Mouse (Mus musculus) lung, postnatal 0 days (tissue): ENCODE measurements at regions not wholly inside any gene's neighbourhood (a gene's known extent, or its start where the extent isn't known, plus 50 kb on each side); places are given as distances from the start of the nearest gene placed in this dataset.
"Not testable (repeated sequence)": the region's sequence is repeated elsewhere in the genome, so short reads cannot be mapped to it uniquely, and the experiment has no call there.

Experiments used
- ATAC-seq: fragments of 200-750 bp; cut with Nextera tagmentation; 2 replicates; pipeline ENCODE4 v1.8.0; 2017; ENCODE audit warnings: moderate library complexity
- DNase-seq: peaks from one replicate; pipeline ENCODE4 v3.0.0-alpha.2; 2016; ENCODE audit warnings: low spot score
- H3K27ac ChIP-seq: fragments of 300-500 bp; sonication (generic); 2 replicates; pipeline ENCODE4 v1.5.1; 2014; ENCODE audit warnings: antibody characterized with exemption, mild to moderate bottlenecking, low read length, mixed read lengths
- H3K27me3 ChIP-seq: fragments of 300-500 bp; sonication (generic); replicated peaks from 2 replicates; pipeline ENCODE4 v1.6.1; 2014; ENCODE audit warnings: low read length, mixed read lengths; ENCODE audit not compliant: insufficient read depth
- H3K36me3 ChIP-seq: fragments of 300-500 bp; sonication (generic); 2 replicates; pipeline ENCODE4 v1.6.1; 2014; ENCODE audit warnings: low read length, mixed read lengths; ENCODE audit not compliant: insufficient read depth
- H3K4me1 ChIP-seq: fragments of 300-500 bp; sonication (generic); 2 replicates; pipeline ENCODE4 v1.6.1; 2014; ENCODE audit warnings: antibody characterized with exemption, low read depth, low read length, mixed read lengths; ENCODE audit not compliant: insufficient read depth
- H3K4me2 ChIP-seq: fragments of 300-500 bp; sonication (generic); replicated peaks from 2 replicates; pipeline ENCODE4 v1.6.1; 2014; ENCODE audit warnings: low read depth, mild to moderate bottlenecking, low read length, moderate library complexity, mixed read lengths
- H3K4me3 ChIP-seq: fragments of 300-500 bp; sonication (generic); 2 replicates; pipeline ENCODE4 v1.5.1; 2014; ENCODE audit warnings: low read depth, low read length
- H3K9ac ChIP-seq: fragments of 300-500 bp; sonication (generic); replicated peaks from 2 replicates; pipeline ENCODE4 v1.6.1; 2014; ENCODE audit warnings: low read depth, mild to moderate bottlenecking
- H3K9me3 ChIP-seq: fragments of 300-500 bp; sonication (generic); 2 replicates; pipeline ENCODE4 v1.6.1; 2016; ENCODE audit warnings: low read length, mixed read lengths
- CTCF ChIP-seq: IDR thresholded peaks from 2 replicates; pipeline ENCODE4 v1.5.1; 2016; ENCODE audit warnings: antibody characterized with exemption, mild to moderate bottlenecking
- EP300 ChIP-seq: IDR thresholded peaks from 2 replicates; pipeline ENCODE4 v1.6.1; 2016; ENCODE audit warnings: antibody characterized with exemption, mild to moderate bottlenecking, control low read depth
- WGBS: fragments of 180-500 bp; shearing (Covaris S2); extraction: QIAGEN DNeasy Blood & Tissue Kit; methylation state at CpG from one replicate; pipeline ENCODE4 v1.1.7; 2014; 5-methylcytosine and 5-hydroxymethylcytosine counted together

GRCm38 (mm10) chr14:46591211-46591610 lies 169.1 kb upstream of the Cdkn3 start:
- H3K27ac ChIP-seq: no peak overlapping the region
- no peak overlapping the region for H3K9ac ChIP-seq
- no peak for TF ChIP-seq CTCF
- no peak for TF ChIP-seq EP300
- no peak overlapping the region for H3K4me2 ChIP-seq
- H3K36me3 ChIP-seq: no peaks in the 10 kb centered on the region
- H3K27me3 ChIP-seq: no peaks in the 10 kb centered on the region
- peak; percentile 49; the same call in 1 of the 2 replicates for ATAC-seq
- H3K9me3 ChIP-seq: no peaks in the 10 kb centered on the region
- H3K4me3 ChIP-seq: no peak overlapping the region
- DNase-seq: peak; percentile 45
- WGBS: 85% methylated on average over 3 of the region's 3 CpGs
- H3K4me1 ChIP-seq: no peaks in the 10 kb centered on the region

- ATAC-seq (no peak), DNase-seq (no peak)
- no peak overlapping the region for H3K4me2 ChIP-seq
Observed at GRCm38 (mm10) chr14:46586093-46586492, 174.2 kb upstream of the Cdkn3 start.

DNA sequence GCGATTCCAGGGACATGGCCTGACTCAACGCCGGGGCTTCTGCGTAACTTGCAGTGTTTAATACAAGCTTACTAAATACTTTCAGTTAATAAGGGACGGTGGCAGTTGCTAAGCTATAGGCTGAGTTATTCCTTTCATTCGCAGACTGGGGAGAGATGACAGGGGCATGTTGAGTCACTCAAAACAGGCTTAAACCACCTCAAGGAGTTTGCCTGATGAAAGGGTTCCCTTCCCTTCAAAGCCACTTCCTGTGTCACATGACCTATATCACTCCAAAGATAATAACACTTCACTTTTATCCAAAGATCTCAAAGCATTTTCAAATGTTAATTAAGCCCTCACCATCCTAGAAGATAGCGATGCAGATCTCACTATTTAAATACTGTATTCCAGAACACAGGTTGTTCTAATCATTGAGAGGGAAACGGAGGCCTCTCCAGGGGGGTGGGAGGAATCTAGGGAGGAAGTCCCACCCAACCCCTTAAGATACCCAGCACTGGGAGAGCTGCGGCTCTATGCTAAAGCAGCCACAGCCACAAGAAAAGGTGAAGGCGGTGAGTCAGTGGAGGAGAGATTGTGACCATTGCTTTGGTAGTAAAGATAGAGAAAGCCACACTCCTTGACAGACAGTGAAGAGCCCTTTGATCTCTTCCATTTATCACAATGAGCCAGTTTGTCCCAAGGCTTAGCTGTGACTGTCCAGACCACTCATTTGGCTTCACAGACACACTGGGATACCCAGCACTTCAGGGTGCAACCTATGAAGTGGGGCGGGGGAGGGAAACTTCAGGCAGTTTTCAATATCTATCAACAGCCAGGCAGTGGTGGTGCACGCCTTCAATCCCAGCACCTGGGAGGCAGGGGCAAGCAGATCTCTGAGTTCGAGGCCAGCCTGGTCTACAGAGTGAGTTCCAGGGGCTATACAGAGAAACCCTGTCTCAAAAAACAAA lies 182.0 kb upstream of the Cdkn3 start:
- peak; percentile 48 for DNase-seq
- peak; percentile 61 for ATAC-seq
- Histone ChIP-seq H3K9ac (no peak overlapping the region), H3K4me3 (no peak overlapping the region), H3K27ac (no peak overlapping the region), H3K9me3 (no peaks in the 10 kb centered on the region), H3K4me2 (peak overlapping the region; percentile 6), H3K36me3 (no peaks in the 10 kb centered on the region), H3K4me1 (no peaks in the 10 kb centered on the region), H3K27me3 (no peaks in the 10 kb centered on the region)
- WGBS: 40% methylated on average over 13 of the region's 13 CpGs
- no peak for TF ChIP-seq CTCF
- TF ChIP-seq EP300: peak; percentile 34; the same call in 1 of the 2 replicates

More at GRCm38 (mm10) chr14:46586093-46586492, 174.2 kb upstream of the Cdkn3 start:
- no peak overlapping the region for H3K4me3 ChIP-seq
- H3K9ac ChIP-seq: no peak overlapping the region
- H3K4me1 ChIP-seq: no peaks in the 10 kb centered on the region
- H3K36me3 ChIP-seq: no peaks in the 10 kb centered on the region
- 78% methylated on average over 11 of the region's 11 CpGs for WGBS
- TF ChIP-seq EP300: no peak
- no peak for TF ChIP-seq CTCF
- no peaks in the 10 kb centered on the region for H3K27me3 ChIP-seq
- no peak overlapping the region for H3K27ac ChIP-seq
- no peaks in the 10 kb centered on the region for H3K9me3 ChIP-seq

DNA sequence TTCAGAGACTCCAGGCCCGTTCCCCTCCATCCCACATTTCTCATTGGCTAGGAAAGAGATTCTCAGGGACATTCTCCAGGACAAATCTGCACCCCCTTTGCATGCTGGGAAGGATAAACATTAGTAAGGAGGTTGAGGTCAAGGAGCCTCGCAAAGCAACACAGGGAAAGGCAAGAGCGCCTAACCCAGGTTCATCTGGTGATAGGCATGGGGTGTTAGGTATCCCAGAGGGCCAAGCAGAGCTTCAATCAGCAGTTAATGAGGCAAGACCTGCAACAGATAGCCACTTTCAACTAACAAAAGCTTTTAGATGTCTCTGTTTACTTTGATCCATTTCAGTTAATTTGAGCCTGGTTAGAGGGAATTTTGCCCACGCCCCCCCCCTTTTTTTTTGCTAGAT lies 184.5 kb upstream of the Cdkn3 start:
- Histone ChIP-seq H3K27ac (no peak overlapping the region), H3K36me3 (no peaks in the 10 kb centered on the region), H3K4me1 (no peaks in the 10 kb centered on the region), H3K27me3 (no peaks in the 10 kb centered on the region), H3K4me2 (no peak overlapping the region), H3K9me3 (no peaks in the 10 kb centered on the region), H3K9ac (no peak overlapping the region), H3K4me3 (no peak overlapping the region)
- DNase-seq: no peak
- no peak for TF ChIP-seq EP300
- no peak for TF ChIP-seq CTCF
- ATAC-seq: no peak
- 75% methylated on average over 4 of the region's 4 CpGs for WGBS

- no peak overlapping the region for H3K9ac ChIP-seq
- H3K4me2 ChIP-seq: no peak overlapping the region
- H3K4me1 ChIP-seq: no peaks in the 10 kb centered on the region
- H3K27me3 ChIP-seq: no peaks in the 10 kb centered on the region
- no peak for TF ChIP-seq EP300
- no peak for TF ChIP-seq CTCF
- DNase-seq (no peak), ATAC-seq (no peak)
- no peaks in the 10 kb centered on the region for H3K36me3 ChIP-seq
- 79% methylated on average over 3 of the region's 3 CpGs for WGBS
- H3K27ac ChIP-seq: no peak overlapping the region
- no peaks in the 10 kb centered on the region for H3K9me3 ChIP-seq
- H3K4me3 ChIP-seq: no peak overlapping the region
Observed at GRCm38 (mm10) chr14:46575414-46575813, 184.9 kb upstream of the Cdkn3 start.

GRCm38 (mm10) chr14:46573401-46573800 lies 182.9 kb upstream of the Bmp4 start:
- Histone ChIP-seq H3K36me3 (no peaks in the 10 kb centered on the region), H3K4me2 (no peak overlapping the region), H3K9ac (no peak overlapping the region), H3K4me3 (no peak overlapping the region), H3K9me3 (no peaks in the 10 kb centered on the region), H3K27me3 (no peaks in the 10 kb centered on the region), H3K27ac (no peak overlapping the region), H3K4me1 (peaks cover 4% of the 10 kb centered on the region; the same call in 1 of the 2 replicates)
- DNase-seq: no peak
- no peak for ATAC-seq
- WGBS: 49% methylated on average over 6 of the region's 6 CpGs
- TF ChIP-seq CTCF: no peak
- no peak for TF ChIP-seq EP300

DNA sequence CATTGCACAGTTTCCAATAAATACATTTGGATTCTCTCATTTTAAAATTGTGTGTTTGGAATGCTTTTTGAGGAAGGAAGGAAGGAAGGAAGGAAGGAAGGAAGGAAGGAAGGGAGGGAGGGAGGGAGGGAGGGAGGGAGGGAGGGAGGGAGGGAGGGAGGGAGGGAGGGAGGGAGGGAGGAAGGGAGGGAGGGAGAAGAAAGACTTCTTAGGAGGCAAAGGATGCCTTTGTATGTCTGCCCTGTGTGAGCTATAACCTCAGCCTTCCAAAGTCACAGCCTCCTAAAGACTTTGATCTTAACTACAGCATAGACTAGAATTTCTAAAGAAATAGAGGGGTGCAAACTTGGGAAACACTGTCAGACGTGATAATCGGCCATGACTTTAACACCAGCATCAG lies 182.5 kb upstream of the Bmp4 start:
- not testable (repeated sequence) for DNase-seq, H3K36me3 ChIP-seq, H3K4me3 ChIP-seq, H3K9ac ChIP-seq, H3K9me3 ChIP-seq, ATAC-seq, H3K4me2 ChIP-seq, H3K4me1 ChIP-seq, H3K27me3 ChIP-seq, H3K27ac ChIP-seq
- 74% methylated on average over 2 of the region's 2 CpGs for WGBS
